Mouse (Mus musculus) brain, adult 2 months (tissue): ENCODE measurements around the gene Il17rd.

ENCODE experiments used
- DNase-seq: peaks from one replicate; pipeline ENCODE4 v3.0.0; 2011; ENCODE audit warnings: low read depth, low spot score

Gene Il17rd

GRCm38 (mm10) chr14:27094247-27094646 lies 55.5 kb downstream of the Il17rd start:
- DNase-seq = no peak

- peak; percentile 55 for DNase-seq
Observed at GRCm38 (mm10) chr14:27096133-27096532, 57.4 kb downstream of the Il17rd start.

GRCm38 (mm10) chr14:27096779-27097178 lies 58.0 kb downstream of the Il17rd start:
- DNase-seq = peak; percentile 81

GRCm38 (mm10) chr14:27101735-27102134 lies 63.0 kb downstream of the Il17rd start:
- DNase-seq = no peak

- peak; percentile 88 for DNase-seq
Observed at GRCm38 (mm10) chr14:27102720-27103119, 64.0 kb downstream of the Il17rd start.

- DNase-seq = peak; percentile 82
Observed at GRCm38 (mm10) chr14:27105731-27106457, 67.2 kb downstream of the Il17rd start.

- DNase-seq = peak; percentile 39
Observed at GRCm38 (mm10) chr14:27108748-27109504, 70.2 kb downstream of the Il17rd start.

- no peak for DNase-seq
Observed at GRCm38 (mm10) chr14:27114362-27115274, 75.9 kb downstream of the Il17rd start, which contains the start of gene Arhgef3. Gene Arhgef3, plus strand, starts transcription at chr14:27114899.

GRCm38 (mm10) chr14:27115275-27115660 lies 76.5 kb downstream of the Il17rd start:
- DNase-seq = no peak

GRCm38 (mm10) chr14:27115991-27116390 lies 77.2 kb downstream of the Il17rd start:
- no peak for DNase-seq

GRCm38 (mm10) chr14:27116577-27117165 lies 77.9 kb downstream of the Il17rd start:
- DNase-seq = no peak

GRCm38 (mm10) chr14:27118546-27118945 lies 79.8 kb downstream of the Il17rd start:
- no peak for DNase-seq

GRCm38 (mm10) chr14:27122646-27123045 lies 83.9 kb downstream of the Il17rd start:
- DNase-seq = no peak

- DNase-seq = no peak
Observed at GRCm38 (mm10) chr14:27123543-27123942, 84.8 kb downstream of the Il17rd start.

- no peak for DNase-seq
Observed at GRCm38 (mm10) chr14:27130031-27130430, 91.3 kb downstream of the Il17rd start.

GRCm38 (mm10) chr14:27130676-27131075 lies 91.9 kb downstream of the Il17rd start:
- no peak for DNase-seq

GRCm38 (mm10) chr14:27131521-27131920 lies 92.8 kb downstream of the Il17rd start:
- no peak for DNase-seq

GRCm38 (mm10) chr14:27138891-27139290 lies 100.2 kb downstream of the Il17rd start:
- peak; percentile 62 for DNase-seq

- peak; percentile 64 for DNase-seq
Observed at GRCm38 (mm10) chr14:27139968-27140367, 101.2 kb downstream of the Il17rd start.

- no peak for DNase-seq
Observed at GRCm38 (mm10) chr14:27141486-27141885, 102.7 kb downstream of the Il17rd start.

- DNase-seq = no peak
Observed at GRCm38 (mm10) chr14:27142680-27143079, 103.9 kb downstream of the Il17rd start.
